Mouse (Mus musculus) liver, embryonic 14.5 days (tissue): ENCODE measurements around the gene Mre11a. TPM values are rescaled to one million over a fixed set of nuclear protein-coding genes. Genes with fewer than 3 reads are reported as not detected.

Source experiments
- ATAC-seq: fragments of 200-750 bp; cut with Nextera tagmentation; 2 replicates; pipeline ENCODE4 v1.8.0; 2017; ENCODE audit warnings: moderate number of reproducible peaks, mild to moderate bottlenecking, moderate library complexity; ENCODE audit not compliant: insufficient read depth
- DNase-seq, 3 experiments: peaks; one replicate each; pipeline ENCODE4 v3.0.0-alpha.2; 2012 to 2013; ENCODE audit warnings: low read depth in 3 of 3, low spot score in 3 of 3
- H3K27ac ChIP-seq: fragments of 300-500 bp; sonication (generic); 2 replicates; pipeline ENCODE4 v1.5.1; 2014; ENCODE audit warnings: moderate library complexity, mild to moderate bottlenecking, control low read depth, inconsistent platforms
- H3K27me3 ChIP-seq: fragments of 300-500 bp; sonication (generic); 2 replicates; pipeline ENCODE4 v1.6.1; 2014; ENCODE audit warnings: mild to moderate bottlenecking, low read length, moderate library complexity; ENCODE audit not compliant: control insufficient read depth, insufficient read depth
- H3K36me3 ChIP-seq: fragments of 300-500 bp; sonication (generic); replicated peaks from 2 replicates; pipeline ENCODE4 v1.6.1; 2014; ENCODE audit warnings: low read depth; ENCODE audit not compliant: control insufficient read depth, insufficient read depth
- H3K4me1 ChIP-seq, 2 experiments: fragments of 200-500 bp in 1 of 2; fragments of 300-500 bp in 1 of 2; sonication (generic) in 1 of 2; replicated peaks; 2 replicates each; pipeline ENCODE4 v1.6.1; 2012 to 2014; ENCODE audit warnings: antibody characterized with exemption in 1 of 2, inconsistent platforms in 1 of 2, low read length in 1 of 2; ENCODE audit not compliant: control insufficient read depth in 2 of 2, insufficient read depth in 2 of 2
- H3K4me2 ChIP-seq: fragments of 300-500 bp; sonication (generic); 2 replicates; pipeline ENCODE4 v1.6.1; 2014; ENCODE audit warnings: low read depth, mild to moderate bottlenecking, control low read depth, moderate library complexity
- H3K4me3 ChIP-seq, 2 experiments: fragments of 200-500 bp in 1 of 2; fragments of 300-500 bp in 1 of 2; sonication (generic) in 1 of 2; 2 replicates each; pipeline ENCODE4 v1.5.1; 2012 to 2014; ENCODE audit warnings: low read depth in 2 of 2, low read length in 2 of 2, mild to moderate bottlenecking in 2 of 2, control low read depth in 1 of 2, inconsistent platforms in 1 of 2, moderate library complexity in 1 of 2; ENCODE audit not compliant: insufficient read depth in 1 of 2
- H3K9ac ChIP-seq: fragments of 300-500 bp; sonication (generic); replicated peaks from 2 replicates; pipeline ENCODE4 v1.6.1; 2014; ENCODE audit warnings: mild to moderate bottlenecking, control low read depth, moderate library complexity
- H3K9me3 ChIP-seq: fragments of 300-500 bp; sonication (generic); 2 replicates; pipeline ENCODE4 v1.6.1; 2016; ENCODE audit warnings: low read length, mixed read lengths; ENCODE audit not compliant: control insufficient read depth
- CTCF ChIP-seq: IDR thresholded peaks from 2 replicates; pipeline ENCODE4 v1.5.1; 2016; ENCODE audit warnings: antibody characterized with exemption, low read depth, control low read depth
- EP300 ChIP-seq: IDR thresholded peaks from 2 replicates; pipeline ENCODE4 v1.6.1; 2016; ENCODE audit warnings: antibody characterized with exemption, low read depth
- WGBS: fragments of 180-500 bp; shearing (Covaris S2); extraction: QIAGEN DNeasy Blood & Tissue Kit; methylation state at CpG from one replicate; pipeline ENCODE4 v1.1.7; 2014; ENCODE audit not compliant: insufficient replicate concordance; 5-methylcytosine and 5-hydroxymethylcytosine counted together
- polyA plus RNA-seq, 2 experiments: library from polyadenylated mRNA; depleted of rRNA in 1 of 2; stranded (reverse) in 1 of 2; unstranded in 1 of 2; fragments of >200 nt; fragmentation: Nextera tagmentation in 1 of 2; extraction: Ambion mirVana in 1 of 2; gene quantifications; 2 replicates each; pipeline versions ENCODE4 v1.2.1 to v1.2.3; 2012 to 2014

The Mre11a gene
- polyA plus RNA-seq, 2 experiments = 7.1 to 12.9 TPM

DNA sequence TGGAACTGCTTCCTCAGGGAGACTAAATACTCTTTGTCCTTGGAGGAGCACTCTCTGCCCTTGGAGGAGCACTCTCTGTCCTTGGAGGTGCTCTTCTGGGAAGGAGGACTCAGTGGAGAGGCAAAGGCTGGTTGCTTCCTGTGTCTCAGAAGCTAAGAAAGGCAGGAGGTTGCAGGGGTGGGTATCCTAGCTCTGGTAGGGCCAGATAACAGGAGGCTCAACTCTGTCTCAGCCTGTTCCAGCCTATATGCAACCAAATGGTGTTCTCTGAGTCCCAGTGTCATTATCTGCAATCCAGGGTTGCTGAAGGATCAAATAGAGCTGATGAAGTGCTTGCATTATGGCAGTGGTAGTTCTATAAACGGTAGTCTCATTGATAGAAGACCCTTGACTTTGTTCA lies 101.5 kb downstream of the Mre11a start:
- Histone ChIP-seq H3K36me3 (no peaks in the 10 kb centered on the region), H3K4me1 (peaks cover 0 to 4% of the 10 kb centered on the region in 2 experiments; a peak in 1 of 4 replicates), H3K27me3 (no peaks in the 10 kb centered on the region), H3K27ac (no peak overlapping the region), H3K4me2 (no peak overlapping the region), H3K9me3 (no peaks in the 10 kb centered on the region), H3K4me3 (no peak overlapping the region), H3K9ac (no peak overlapping the region)
- DNase-seq (peak in 2 of 3 experiments; percentile 12), ATAC-seq (peak; percentile 71)
- no peak for TF ChIP-seq CTCF
- peak; percentile 27; the same call in 1 of the 2 replicates for TF ChIP-seq EP300
- 24% methylated on average over 1 of the region's 1 CpGs for WGBS

Other genes starting within 250 kb of the Mre11a start
- 1.9 and 2.0 TPM in 2 replicates for gene Amotl1, start 139.6 kb upstream of the Mre11a start, polyA plus RNA-seq (2012; rRNA removed)
- 1.7 and 1.8 TPM in 2 replicates for gene Amotl1, start 139.6 kb upstream of the Mre11a start, polyA plus RNA-seq (2014; fragmentation: Nextera tagmentation; extraction: Ambion mirVana)
- 0.04 and 0.08 TPM in 2 replicates for gene Piwil4, start 43.9 kb upstream of the Mre11a start, polyA plus RNA-seq (2012; rRNA removed)
- 0.13 TPM in 1 of 2 replicates, not detected in the other for gene Piwil4, start 43.9 kb upstream of the Mre11a start, polyA plus RNA-seq (2014; fragmentation: Nextera tagmentation; extraction: Ambion mirVana)
- gene Fut4, start 32.3 kb upstream of the Mre11a start, polyA plus RNA-seq (2012; rRNA removed) = 0.30 and 0.39 TPM in 2 replicates
- 0.37 and 0.66 TPM in 2 replicates for gene Fut4, start 32.3 kb upstream of the Mre11a start, polyA plus RNA-seq (2014; fragmentation: Nextera tagmentation; extraction: Ambion mirVana)
- gene 1700012B09Rik, start 13.6 kb upstream of the Mre11a start, polyA plus RNA-seq (2012; rRNA removed) = not detected in 2 replicates
- gene 1700012B09Rik, start 13.6 kb upstream of the Mre11a start, polyA plus RNA-seq (2014; fragmentation: Nextera tagmentation; extraction: Ambion mirVana) = not detected in 2 replicates
- 8.3 and 13.6 TPM in 2 replicates for gene Ankrd49, start 202 bp downstream of the Mre11a start, polyA plus RNA-seq (2012; rRNA removed)
- gene Ankrd49, start 202 bp downstream of the Mre11a start, polyA plus RNA-seq (2014; fragmentation: Nextera tagmentation; extraction: Ambion mirVana) = 28.4 and 29.5 TPM in 2 replicates
- not detected in 2 replicates for gene Gpr83, start 75.6 kb downstream of the Mre11a start, polyA plus RNA-seq (2012; rRNA removed)
- not detected in 2 replicates for gene Gpr83, start 75.6 kb downstream of the Mre11a start, polyA plus RNA-seq (2014; fragmentation: Nextera tagmentation; extraction: Ambion mirVana)
- gene Izumo1r, start 119.3 kb downstream of the Mre11a start, polyA plus RNA-seq (2012; rRNA removed) = not detected in 2 replicates
- not detected in 2 replicates for gene Izumo1r, start 119.3 kb downstream of the Mre11a start, polyA plus RNA-seq (2014; fragmentation: Nextera tagmentation; extraction: Ambion mirVana)